Mouse (Mus musculus) cerebellum, postnatal 4 days (tissue): ENCODE results near the gene Gm10031.
"Not testable (repeated sequence)": the region's sequence is repeated elsewhere in the genome, so short reads cannot be mapped to it uniquely, and the experiment has no call there.

ENCODE experiments used
- DNase-seq, 2 experiments: peaks; one replicate each; pipeline ENCODE4 v3.0.0; 2022; ENCODE audit warnings: low spot score in 2 of 2, mixed read lengths in 1 of 2

Gene Gm10031

DNA sequence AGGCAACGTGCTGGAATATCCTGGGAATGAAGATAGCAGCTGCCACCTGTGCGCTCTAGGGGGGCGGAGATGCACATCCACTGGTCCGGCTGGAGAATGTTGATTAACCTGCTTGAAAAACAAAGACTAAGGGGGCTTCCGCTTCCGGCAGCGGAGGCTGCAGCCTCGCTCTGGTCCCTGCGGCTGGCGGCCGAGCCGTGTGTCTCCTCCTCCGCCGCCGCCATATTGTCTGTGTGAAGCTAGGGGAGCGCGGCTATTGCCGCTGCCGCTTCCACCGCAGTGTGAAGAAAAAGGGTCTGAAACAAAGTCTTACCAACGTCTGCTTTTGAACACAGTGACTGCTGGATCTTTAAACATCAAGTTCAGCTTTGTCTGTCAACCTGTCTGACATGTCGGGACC is at the start of gene Gm10031:
Gm10031 (plus strand) TSS at position 171 of the 400 bp plus-strand sequence.
- not testable (repeated sequence) for DNase-seq

DNA sequence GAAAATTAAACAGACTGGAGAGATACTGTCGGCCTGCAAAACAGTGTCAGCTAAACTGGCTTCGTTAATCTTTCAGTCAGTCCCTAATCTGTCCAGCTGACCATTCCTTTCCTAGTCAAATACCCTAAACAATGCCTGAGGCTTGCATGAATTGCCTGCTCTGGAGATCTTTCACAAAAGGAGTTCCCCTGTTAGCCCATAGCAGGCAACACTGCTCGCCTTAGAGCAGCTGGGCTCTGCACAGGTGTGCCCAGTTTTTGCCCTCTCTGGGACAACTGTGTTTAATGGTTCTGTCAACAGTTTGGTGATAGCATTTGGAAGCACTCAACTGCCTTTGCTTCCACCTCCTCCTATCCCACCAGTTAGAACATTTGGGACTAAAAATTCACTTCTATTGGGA is 49.0 kb upstream of the Gm10031 start:
- DNase-seq, result no peak

DNA sequence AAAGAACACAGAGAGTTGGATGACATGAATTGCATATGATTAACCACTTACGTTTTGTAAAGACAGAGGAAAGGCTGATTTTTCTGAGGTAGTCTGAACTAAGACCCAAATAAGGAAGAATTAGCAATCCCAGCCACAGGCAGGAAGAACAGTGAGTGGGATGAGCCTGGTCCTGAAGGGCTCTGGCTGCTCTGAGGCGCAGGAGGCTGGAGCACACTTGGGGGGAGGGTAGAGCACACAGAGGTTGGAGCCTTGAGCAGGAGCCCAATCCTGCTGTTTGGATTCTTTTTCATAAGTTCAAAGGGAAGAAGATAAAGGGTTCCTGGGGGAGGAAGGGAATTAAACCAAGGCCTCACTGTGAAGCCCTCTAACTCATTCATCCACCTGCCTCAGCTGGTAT is 47.8 kb upstream of the Gm10031 start:
- DNase-seq, result no peak

DNA sequence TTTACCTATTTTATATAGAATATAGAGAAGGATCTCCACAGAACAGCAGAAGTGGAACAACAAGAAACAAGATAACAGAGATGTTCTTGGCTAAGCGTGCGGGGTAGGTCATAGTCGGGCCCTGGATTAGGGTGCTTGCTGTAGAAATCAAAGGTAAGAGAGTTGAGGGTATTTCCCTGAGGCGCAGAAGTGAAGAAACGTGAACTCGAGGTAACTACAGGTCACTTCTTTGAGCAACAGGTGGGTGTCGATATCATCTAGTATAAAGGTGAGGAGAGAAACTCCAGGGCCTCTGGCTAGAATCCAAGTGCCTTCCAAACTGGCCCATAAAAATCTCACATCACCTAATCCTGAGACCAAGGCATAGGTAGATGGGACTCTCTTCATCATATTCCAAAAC is 47.3 kb upstream of the Gm10031 start:
- DNase-seq, result no peak

DNA sequence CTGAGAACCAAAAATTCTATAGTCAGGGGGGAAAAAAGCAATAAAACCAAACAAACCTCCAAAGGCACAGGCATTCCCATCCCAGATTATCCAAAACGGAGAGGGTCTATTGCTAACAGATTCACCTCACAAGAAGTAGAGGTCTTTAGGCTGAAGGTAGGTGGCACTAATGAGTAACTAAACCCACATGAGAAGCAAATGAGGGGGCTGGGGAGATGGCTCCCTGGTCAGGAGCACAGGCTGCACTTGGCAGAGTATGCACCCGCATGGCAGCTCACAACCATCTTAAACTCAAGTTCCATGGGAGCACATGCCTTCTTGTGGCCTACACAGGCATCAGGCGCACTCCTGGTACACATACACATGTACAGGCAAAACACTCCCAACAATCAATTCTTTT is 42.0 kb upstream of the Gm10031 start:
- no peak for DNase-seq

DNA sequence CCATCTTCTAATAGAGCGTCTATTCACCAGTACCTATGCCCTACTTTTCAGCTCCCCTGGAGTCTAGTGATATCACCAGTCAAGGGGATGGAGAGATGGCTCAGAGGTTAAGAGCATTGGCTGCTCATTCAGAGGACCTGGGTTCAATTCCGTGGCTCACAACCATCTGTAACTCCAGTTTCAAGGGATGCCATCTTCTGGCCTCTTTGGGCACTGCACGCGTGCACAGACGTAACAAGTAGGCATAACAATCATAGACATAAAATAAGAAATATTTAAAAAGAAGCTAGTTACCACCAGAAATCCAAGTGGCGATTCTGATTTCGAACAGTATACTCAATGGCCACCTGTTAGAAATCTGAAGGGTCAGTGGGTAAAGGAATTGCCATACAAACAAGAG is 36.3 kb upstream of the Gm10031 start:
- DNase-seq, result no peak

DNA sequence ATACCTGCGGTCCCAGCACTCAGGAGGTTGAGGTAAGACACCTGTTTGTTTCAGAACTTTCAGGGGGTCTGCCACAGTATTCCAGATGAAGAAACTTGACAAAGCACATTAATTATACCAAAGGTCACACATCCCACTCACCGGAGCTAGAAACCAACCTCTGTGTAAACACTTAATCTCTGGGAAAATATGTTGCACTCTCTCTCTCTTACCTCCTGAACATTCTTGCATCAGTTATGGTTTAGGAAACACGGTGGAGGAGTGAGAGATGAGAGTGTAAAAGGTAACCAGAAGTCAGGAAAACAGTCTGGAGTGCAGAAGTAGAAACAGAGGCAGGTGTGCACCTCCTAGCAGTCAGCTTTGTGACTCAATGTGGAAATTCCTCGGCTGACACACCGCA is 35.8 kb upstream of the Gm10031 start:
- no peak for DNase-seq

DNA sequence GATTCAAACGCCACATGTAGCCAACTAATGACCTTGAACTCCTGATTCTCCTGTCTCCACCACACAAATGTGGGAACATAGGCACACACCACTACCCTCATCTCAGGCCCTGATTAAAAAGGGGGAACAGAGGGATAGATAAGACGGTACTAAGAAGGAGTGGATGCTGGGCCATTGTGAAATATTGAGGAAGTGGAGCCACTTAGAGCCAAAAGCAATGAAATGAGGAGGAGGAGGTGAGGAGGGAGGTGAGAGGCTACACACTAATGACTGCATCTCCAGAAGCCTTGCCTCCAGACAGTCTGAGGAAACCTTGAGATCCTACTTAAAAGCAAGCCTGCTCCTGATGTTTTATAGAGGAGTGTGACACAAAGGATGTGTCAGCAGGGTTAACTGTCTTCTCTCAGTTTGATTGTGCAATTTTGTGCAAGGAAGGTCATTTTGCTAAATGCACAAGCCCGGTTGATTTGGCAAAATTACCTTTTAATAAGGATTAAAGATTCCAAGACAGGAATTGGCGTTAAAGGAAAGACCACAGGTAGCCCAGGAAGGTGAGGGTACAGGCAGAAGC is 32.5 kb upstream of the Gm10031 start:
- DNase-seq, result no peak

DNA sequence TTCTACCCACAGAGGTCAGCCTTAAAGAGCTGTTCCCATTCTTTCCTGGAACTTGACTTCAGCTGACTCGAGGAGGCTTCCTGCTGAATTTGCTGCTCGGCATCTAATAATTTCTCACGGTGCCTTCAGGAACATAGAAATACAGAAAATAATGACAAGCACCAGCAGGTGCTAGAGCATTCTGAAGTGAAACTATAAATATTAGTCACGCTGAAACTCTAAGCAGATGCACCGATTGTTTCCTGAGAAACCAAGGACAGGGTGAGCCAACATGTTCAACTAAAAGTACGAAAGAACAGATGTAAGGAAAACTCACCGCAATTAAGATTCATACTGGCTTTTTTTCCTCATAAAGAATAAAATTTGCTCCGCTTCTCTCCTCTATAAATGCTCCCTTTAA is 28.8 kb upstream of the Gm10031 start:
- DNase-seq, result no peak

DNA sequence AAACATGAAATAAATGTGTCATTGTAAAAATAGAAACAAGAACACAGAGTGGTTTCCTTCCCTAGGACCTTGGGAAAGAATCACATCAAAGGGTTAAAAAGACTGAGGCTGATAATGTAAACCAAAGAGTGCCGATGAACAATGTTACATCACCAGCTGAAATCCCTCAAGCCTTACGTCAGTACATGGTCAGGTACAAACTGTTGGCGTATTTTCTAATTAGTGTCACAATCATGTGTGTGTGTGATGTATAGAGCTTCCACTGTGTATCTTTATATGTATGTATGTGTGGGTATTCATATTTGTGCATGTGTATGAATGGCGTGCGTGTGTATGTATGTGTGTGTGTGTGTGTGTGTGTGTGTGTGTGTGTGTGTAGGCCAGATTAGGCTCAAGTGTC is 26.9 kb upstream of the Gm10031 start:
- no peak for DNase-seq

DNA sequence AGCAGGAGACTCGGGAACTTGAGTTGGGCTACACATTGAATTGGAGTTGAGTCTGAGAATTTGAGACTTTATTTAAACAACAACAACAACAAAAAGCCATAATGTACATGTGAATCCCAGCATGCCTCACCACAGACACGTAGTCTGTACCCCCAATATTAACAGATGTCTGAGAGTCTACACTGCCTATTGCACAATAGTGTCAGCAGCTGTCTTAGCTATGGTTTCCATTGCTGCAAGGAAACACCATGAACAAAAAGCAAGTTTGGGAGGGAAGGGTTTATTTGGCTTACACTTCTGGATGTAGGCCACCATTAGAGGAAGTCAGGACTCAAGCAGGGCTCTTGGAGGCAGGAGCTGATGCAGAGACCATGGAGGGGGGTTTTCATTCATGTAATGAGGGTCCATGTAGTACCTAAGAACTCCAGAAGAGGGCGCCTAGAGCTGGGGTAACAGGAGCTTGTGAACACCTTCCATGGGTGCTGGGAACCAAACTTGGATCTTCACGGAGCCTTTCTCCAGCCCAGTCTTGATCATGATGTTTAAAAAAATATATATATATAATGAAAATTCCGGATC is 18.8 kb upstream of the Gm10031 start:
- DNase-seq, result no peak

DNA sequence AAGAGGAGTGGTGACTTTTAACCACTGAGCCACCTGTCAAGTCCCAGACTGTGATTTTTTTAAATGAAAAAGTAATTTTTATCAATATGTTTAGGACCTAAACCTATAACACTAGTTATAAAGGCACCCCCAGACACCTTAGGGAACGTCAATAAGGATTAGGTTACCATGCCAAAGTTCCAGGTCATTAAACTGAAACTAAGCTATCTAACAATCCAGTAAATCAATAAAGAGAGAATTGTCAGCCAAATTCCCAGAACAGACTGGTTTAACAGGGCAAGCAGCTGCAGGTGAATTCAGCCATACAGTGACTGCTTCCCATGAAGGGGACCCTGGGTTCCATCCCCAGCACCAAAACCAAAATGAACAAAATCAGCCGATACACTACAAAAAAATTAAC is 17.9 kb upstream of the Gm10031 start:
- no peak for DNase-seq

DNA sequence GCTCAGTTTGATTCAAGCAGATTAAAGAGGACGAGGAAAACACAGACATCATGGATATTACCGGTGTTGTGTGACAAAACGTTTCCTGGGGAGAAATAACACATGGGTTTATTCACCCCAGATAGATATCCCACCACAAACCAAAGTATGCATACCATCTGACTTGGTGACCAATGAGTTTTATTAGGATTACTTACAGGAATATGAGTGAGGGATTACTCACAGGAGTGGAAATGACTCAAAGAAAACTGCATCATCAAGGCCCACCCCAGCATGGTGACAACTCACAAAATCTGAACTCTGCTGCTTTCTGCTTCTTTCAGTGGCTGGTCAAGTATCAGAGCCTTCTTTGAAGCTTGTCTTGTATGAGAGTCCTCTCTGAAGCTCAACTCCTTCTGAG is 16.1 kb upstream of the Gm10031 start:
- no peak for DNase-seq

DNA sequence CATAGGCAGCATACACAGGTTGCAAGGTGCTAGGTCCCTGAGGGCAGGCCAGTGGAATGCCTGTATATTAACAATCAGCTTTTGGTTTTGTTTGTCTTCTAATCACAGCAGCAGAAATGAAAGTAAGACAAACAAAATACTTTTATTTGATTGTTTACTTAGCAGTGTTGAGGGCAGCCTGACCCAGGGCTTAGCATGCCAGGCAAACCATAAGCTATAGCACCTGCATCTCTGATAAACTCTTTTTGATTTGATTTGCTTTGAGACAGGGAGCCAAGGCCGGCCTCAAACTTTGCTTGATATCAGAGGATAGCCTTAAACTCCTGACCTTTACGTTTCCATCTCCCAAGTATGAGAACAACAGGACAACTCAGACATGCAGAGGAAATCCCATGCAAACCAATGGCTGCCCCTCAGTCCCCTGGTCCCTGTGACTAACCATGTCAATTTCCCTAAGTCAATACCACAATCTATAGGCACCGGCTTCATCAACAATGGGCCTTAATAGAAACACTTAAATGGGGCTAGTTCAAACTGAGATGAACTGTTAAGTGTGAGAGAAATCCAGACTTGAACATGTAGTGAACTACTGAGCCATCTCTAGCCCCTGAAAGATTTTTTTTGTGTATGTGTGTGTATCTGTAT is 3.6 kb upstream of the Gm10031 start:
- DNase-seq, result no peak

DNA sequence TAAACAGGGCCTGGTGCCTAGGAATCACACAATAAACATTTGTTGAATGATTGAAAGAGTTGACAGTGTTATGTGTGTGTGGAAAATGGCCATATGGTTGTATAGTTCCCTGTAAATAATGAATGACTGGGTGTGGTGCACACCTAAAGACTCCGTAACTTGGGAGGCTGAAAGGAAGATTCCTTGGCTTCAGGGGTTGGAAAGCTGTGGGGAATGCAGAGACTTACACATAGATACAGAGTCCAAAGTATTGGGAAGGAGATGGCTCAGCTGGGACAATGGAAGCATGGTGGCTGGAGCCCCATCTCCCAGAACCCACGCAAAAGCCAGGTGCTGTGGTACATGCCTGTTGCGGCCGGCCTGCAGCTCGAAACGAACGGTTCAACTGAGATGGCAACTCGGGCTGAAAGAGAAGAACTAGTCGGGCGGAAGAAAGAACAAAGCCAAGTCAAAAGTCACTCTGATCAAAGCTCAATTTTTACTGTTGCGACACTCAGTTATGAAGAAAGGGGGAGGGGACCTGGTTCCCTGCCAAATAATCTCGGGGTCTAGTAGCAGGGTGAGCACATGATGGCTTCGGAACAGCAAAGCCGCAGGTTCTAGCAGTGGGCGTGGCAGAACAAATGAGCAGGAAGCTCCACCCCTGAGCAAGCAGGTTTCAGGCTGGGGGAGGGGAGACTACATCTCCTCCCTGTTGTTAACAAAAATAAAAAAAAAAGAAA is 1.9 kb upstream of the Gm10031 start:
- no peak for DNase-seq

DNA sequence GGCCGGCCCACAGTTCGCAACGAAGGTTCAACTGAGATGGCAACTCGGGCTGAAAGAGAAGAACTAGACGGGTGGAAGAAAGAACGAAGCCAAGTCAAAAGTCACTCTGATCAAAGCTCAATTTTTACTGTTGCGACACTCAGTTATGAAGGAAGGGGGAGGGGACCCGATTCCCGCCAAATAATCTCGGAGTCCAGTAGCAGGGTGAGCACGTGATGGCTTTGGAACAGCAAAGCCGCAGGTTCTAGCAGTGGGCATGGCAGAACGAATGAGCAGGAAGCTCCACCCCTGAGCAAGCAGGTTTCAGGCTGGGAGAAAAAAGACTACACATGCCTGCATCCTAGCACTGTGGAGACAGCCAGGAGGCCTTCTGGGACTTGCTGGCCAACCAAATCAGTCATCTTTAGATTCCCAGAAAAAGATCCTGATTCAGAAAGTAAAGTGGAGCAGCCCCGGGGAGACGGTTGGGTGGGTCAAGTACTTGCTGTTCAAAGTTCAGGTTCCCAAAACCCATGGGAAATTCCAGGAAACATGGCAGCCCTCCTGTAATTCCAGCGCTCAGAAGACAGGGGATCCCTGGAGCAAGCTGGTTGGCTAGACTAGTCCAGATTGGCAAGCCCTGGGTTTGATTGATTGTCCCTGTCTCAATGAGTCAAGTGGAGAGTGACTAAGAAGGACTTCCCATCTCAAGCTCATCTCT is 8.8 kb downstream of the Gm10031 start:
- not testable (repeated sequence) for DNase-seq

DNA sequence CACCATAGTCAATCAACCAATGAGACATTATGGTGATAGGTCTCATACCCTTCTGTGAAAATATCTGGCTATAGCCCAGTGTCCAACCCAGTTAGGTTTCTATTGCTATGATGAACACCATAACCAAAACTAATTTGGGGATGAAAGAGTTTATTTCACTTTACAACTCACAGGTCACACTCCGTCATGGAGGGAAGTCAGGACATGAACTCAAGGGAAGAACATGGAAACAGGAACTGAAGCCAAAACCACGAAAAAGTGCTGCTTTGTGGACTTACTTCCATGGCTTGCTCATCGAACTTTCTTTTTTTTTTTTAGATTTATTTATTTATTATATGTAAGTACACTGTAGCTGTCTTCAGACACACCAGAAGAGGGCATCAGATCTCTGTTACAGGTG is 9.7 kb downstream of the Gm10031 start:
- no peak for DNase-seq

DNA sequence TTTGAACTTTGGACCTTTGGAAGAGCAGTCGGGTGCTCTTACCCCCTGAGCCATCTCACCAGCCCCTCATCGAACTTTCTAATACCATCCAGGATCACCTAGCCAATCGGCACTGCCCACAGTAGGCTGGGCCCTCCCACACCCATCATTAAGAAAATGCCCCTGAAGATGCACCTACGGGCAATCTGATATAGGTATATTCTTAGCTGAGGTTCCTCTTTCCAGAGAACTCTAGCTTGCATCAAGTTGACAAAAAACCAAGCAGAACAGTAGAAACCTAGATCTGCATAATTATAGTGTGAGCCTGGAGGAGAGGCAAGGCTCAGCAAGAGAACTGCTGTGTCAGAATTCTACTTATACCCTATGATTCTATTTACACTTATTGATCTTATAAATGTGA is 10.1 kb downstream of the Gm10031 start:
- no peak for DNase-seq

DNA sequence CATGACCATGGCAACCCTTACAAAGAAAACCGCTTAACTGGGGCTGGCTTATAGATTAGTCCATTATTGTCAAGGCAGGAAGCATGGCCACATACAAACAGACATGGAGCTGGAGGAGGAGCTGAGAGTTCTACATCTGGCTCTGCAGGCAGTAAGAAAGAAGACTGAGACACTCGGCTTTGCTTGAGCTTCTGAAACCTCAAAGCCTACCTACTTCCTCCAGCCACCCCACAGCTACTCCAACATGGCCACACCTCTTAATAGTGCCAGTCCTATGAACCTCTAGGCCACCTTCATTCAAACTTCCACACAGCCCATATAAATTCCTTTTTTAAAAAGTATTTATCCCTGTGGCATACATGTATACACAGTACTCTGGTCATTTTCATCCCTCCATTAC is 13.2 kb downstream of the Gm10031 start:
- DNase-seq, result no peak

DNA sequence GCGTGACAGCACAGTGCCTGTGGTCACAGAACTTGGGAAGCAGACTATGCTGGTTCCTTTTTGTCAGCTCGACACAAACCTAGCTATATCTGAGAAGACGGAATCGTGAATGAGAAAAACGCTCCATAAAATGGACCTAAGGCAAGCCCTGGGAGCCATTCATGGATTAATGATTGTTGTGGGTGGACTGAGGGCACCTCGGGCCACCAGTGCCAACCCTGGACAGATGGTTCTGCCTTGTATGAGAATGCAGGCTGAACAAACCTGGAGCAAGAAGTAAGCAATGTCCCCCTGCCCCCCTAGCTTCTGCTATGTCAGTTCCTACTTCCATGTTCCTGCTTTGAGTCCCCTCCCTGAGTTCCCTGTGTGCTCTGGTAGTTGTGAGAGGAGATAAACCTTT is 13.9 kb downstream of the Gm10031 start:
- DNase-seq, result no peak

DNA sequence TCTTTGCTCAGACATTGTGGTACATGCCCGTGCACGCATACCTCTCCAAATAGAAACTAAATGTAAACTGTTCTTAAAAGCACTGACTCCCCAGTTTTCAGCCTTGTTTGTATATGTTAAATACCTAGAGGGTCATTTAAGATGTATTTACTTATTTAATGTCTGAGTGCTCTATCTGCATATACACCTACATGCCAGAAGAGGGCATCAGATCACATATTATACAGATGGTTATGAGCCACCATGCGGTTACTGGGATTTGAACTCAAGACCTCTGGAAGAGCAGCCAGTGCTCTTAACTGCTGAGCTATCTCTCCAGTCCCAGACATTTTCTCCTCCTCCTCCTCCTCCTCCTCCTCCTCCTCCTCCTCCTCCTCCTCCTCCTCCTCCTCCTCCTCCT is 14.6 kb downstream of the Gm10031 start:
- DNase-seq, result no peak

DNA sequence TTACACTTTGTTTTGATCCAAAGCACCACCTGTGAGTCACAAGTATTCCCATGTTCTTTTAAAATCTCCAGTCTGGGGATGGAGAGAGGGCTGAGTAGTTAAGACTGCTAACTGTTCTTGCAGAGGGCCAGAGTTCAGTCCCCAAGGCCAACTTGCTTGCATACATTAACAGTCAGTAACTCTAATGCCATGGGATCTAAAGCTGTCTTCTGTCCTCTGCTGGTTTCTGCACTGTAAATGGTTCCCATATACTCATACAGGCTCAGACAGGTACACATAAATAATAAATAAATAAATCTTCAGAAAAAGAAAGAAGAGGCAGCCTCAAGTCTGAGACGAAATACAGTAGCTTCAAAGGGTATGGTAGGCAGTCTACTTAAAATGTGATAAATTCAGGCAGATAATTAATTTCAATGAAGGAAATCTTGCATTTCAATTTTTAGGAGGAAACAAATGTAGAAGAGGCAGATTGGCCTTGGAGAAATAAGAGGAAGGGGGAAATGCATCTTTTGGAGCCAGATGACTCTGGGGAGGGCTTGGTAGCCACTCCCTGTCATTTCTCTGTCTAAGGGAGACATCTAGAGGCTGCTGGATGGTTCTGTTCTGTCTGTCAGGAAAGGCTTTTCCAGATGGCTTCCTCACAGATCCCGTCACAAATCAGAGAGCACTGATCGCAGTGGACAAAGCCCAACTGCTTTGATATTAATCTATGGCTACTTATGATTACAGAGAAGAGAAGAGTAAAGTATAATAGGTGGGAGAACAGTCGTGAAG is 16.2 kb downstream of the Gm10031 start:
- DNase-seq, result peak in 1 of 2 experiments; percentile 12
